Mouse (Mus musculus): ENCODE data around the gene Zyx.

The Zyx gene

GRCm38 (mm10) chr6:42349426-42350020 is at the start of gene Zyx:
Gene Zyx (plus strand): TSS chr6:42349630.
- DNase-seq (ENCODE audit: low read depth, low spot score), result peak; percentile 87

GRCm38 (mm10) chr6:42309816-42310378 is 39.5 kb upstream of the Zyx start:
- DNase-seq (ENCODE audit: low read depth, low spot score), result peak; percentile 8

GRCm38 (mm10) chr6:42310427-42311053 is 38.9 kb upstream of the Zyx start:
- no peak for DNase-seq (ENCODE audit: low read depth, low spot score)

GRCm38 (mm10) chr6:42318293-42318692 is 31.1 kb upstream of the Zyx start:
- no peak for DNase-seq (ENCODE audit: low read depth, low spot score)

GRCm38 (mm10) chr6:42323371-42324066 is 25.9 kb upstream of the Zyx start:
- peak; percentile 9 for DNase-seq (ENCODE audit: low read depth, low spot score)

- no peak for DNase-seq (ENCODE audit: low read depth, low spot score)
Observed at GRCm38 (mm10) chr6:42324067-42324481, 25.4 kb upstream of the Zyx start.

GRCm38 (mm10) chr6:42324482-42325267 is 24.8 kb upstream of the Zyx start, which contains the start of gene Fam131b:
Gene Fam131b (minus strand): TSS chr6:42324643.
- DNase-seq (ENCODE audit: low read depth, low spot score), result peak; percentile 73

- peak; percentile 86 for DNase-seq (ENCODE audit: low read depth, low spot score)
Observed at GRCm38 (mm10) chr6:42325268-42325609, 24.2 kb upstream of the Zyx start.

- no peak for DNase-seq (ENCODE audit: low read depth, low spot score)
Observed at GRCm38 (mm10) chr6:42326509-42326908, 22.9 kb upstream of the Zyx start.

GRCm38 (mm10) chr6:42328757-42329156 is 20.7 kb upstream of the Zyx start:
- no peak for DNase-seq (ENCODE audit: low read depth, low spot score)

GRCm38 (mm10) chr6:42330216-42330615 is 19.2 kb upstream of the Zyx start:
- DNase-seq (ENCODE audit: low read depth, low spot score), result no peak

- DNase-seq (ENCODE audit: low read depth, low spot score), result no peak
Observed at GRCm38 (mm10) chr6:42330946-42331345, 18.5 kb upstream of the Zyx start.

- DNase-seq (ENCODE audit: low read depth, low spot score), result no peak
Observed at GRCm38 (mm10) chr6:42339189-42339588, 10.2 kb upstream of the Zyx start.

- no peak for DNase-seq (ENCODE audit: low read depth, low spot score)
Observed at GRCm38 (mm10) chr6:42339981-42340380, 9.4 kb upstream of the Zyx start.

- DNase-seq (ENCODE audit: low read depth, low spot score), result no peak
Observed at GRCm38 (mm10) chr6:42342171-42342570, 7.3 kb upstream of the Zyx start.

GRCm38 (mm10) chr6:42343361-42344120 is 5.9 kb upstream of the Zyx start:
- peak; percentile 53 for DNase-seq (ENCODE audit: low read depth, low spot score)

- DNase-seq (ENCODE audit: low read depth, low spot score), result no peak
Observed at GRCm38 (mm10) chr6:42344255-42344654, 5.2 kb upstream of the Zyx start.

GRCm38 (mm10) chr6:42348281-42349005 is 987 bp upstream of the Zyx start:
- DNase-seq (ENCODE audit: low read depth, low spot score), result no peak

- peak; percentile 80 for DNase-seq (ENCODE audit: low read depth, low spot score)
Observed at GRCm38 (mm10) chr6:42349006-42349425, 414 bp upstream of the Zyx start.

All from CD4-positive, CD25-positive, alpha-beta regulatory T cell, adult 2 months (primary cell).